Mouse (Mus musculus) thymus, postnatal 36 days (tissue): Measurements from ENCODE around the gene Esr1.
A peak's percentile ranks its signal among the peaks of the same experiment; 100 is the strongest.

Experiments used
- DNase-seq, 2 experiments: peaks; one replicate each; pipeline ENCODE4 v3.0.0; 2022; ENCODE audit warnings: mixed read lengths in 2 of 2

Esr1 gene

DNA sequence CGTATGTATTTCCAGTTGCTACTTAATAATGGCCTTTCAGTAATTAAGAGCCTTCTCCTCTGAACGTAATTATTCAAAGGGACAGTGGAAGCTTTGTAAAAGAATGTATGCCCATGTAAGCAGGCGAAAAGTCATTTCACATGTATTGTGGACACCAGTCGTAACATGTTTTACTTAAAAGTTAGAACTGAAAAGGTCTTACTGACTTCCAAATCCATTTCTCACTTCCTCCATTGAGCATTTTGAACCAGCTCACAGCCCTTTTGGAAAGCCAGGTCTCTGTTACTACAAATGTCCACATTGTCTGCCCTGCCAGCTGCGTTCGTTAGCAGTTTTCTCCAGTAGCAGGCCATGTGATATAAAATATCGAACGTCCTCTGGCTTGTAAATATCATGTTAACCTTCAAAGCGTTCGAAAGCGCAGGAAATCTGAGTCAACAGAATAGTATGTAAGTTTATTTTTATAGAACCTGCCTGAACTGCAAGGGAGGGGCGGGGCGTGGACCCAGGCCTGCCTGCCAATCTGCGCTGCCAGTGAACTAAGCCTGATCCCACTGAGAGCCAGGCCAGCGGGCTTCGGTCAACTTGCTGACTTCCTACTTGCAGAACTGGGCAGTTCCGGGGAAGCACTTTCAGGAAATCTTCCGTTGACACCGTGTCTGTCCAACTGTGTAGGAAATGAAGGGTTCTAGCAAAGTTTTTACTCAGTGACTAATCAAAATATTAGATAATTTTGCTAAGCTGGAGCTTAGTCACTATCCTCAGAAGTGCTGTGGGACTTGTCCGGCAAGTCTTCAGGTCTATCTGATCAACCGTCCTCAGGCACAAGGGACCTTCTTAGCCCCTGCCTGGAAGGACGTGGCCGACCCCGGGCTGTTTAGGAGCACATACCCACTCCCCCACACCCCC lies 9.5 kb downstream of the Esr1 start:
- DNase-seq: peak; percentile 62 to 64

- no peak for DNase-seq
These were observed 10.1 kb downstream of the Esr1 start for GRCm38 (mm10) chr10:4621505-4621815.

DNA sequence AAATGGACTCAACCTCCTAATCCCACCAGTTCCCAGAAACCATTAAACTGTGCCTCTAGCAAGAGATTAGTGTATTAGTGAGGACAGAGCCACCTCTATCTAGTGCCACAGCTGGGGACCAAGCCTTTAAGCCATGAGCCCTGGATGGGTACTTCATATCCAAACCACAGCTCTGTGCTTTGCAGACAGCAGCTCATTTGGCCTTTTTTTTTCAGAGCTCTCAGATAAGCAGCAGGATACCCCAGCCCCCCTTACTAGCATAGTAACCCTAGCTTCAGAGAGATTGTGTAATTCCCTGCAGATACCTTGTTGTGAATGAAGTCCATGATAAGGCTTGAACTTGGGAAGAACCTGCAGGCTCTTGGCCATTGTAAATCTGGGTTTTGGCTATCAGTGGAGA lies 11.9 kb downstream of the Esr1 start:
- no peak for DNase-seq

DNA sequence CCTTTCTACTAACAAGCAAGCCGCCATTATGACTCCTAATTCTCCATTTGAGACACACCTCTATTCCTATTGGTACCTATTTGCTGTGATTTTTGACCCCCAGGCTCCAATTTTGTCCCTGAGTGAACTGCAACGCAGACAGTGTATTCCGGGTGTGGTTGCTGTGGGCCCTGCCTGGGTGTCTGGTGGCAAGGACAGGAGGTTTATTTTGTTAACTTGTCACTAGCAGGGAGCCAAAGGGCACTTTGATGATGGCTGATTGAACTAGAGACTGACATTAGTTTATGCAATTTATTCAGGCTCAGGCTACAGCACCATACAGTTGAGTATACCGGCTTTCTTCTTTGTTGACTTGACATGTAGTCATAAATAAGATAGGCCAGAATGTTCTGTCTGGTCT lies 13.2 kb downstream of the Esr1 start:
- DNase-seq: no peak

GRCm38 (mm10) chr10:4625300-4625699 lies 13.9 kb downstream of the Esr1 start:
- DNase-seq: no peak

GRCm38 (mm10) chr10:4626432-4626831 lies 15.0 kb downstream of the Esr1 start:
- peak; percentile 43 to 47 for DNase-seq

DNA sequence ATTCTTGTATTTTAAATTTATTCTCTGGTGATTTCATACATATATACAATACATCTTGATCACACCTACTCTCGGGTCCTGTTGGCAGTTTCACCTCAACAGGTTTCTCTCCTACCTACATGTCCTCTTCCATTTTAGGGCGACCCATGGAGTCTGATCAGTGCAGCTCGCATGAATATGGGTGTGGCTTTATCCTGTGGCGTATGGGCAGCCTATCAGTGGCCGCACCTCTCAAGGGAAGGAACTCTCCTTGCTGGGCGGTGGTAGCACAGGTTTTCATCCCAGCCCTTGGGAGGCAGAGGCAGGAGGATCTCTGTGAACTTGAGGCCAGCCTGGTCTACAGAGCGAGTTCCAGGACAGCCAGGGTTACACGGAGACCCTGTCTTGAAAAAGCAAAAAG lies 15.6 kb downstream of the Esr1 start:
- DNase-seq: no peak

DNA sequence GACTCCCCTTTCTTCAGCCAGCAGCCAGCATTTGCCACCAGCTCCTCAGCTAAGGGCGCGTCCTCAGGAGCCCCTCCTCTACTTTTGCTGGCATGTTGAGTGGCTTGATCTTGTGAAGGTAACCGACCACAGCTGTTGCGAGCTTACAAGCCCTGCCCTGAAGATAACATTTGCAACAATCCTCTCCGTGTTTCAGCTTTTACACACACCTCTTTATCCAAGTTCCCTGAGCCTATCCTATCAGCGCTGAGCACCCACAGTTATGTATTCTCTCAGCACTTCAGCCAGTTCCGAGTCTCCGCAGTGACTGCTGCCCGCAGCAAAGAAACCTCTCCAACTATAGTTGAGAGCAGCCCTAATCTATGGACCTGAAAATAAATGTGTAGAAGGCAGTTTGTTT lies 16.0 kb downstream of the Esr1 start:
- no peak for DNase-seq

DNA sequence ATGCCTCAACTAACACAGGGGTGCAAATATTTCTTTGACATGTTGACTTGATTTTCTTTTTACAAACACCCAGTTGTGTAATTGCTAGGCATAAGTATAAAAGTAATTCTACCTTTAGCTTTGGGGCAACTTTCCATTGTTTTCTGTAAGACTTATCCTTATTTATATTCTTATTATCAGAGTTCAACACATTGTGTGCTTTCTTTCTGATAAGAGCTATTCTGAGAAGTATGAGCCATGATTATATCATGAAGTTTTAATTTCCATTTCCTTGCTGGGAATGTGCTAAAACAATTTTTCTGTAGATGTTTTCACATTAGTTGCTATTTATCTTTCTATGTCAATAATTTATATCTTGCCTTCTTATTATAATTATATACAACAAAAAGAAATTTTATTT lies 17.9 kb downstream of the Esr1 start:
- DNase-seq: no peak

- DNase-seq: peak; percentile 40 to 41
These were observed 20.9 kb downstream of the Esr1 start for GRCm38 (mm10) chr10:4632211-4632704.

GRCm38 (mm10) chr10:4633287-4634030 lies 22.1 kb downstream of the Esr1 start:
- no peak for DNase-seq

- DNase-seq: no peak
These were observed 24.3 kb downstream of the Esr1 start for GRCm38 (mm10) chr10:4635740-4636139.

DNA sequence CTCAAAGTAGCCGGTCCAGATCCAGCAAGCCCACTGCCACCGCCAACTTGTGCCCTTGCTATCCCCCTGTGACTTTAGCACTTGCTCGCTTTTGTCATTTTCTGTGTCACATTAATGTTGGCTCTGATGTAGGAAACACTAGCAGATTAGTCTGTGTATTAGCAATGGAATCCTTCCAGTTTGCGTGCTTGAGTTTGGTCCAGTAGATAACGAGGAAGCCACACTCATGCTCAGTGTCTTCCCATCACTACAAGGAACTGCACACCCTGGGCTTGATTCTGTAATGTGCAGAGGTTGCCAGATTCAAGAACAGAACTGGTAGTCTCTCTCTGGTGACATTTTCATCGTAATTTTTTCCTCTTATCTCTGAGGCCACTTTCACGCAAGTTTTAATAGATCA lies 34.7 kb downstream of the Esr1 start:
- DNase-seq: no peak

DNA sequence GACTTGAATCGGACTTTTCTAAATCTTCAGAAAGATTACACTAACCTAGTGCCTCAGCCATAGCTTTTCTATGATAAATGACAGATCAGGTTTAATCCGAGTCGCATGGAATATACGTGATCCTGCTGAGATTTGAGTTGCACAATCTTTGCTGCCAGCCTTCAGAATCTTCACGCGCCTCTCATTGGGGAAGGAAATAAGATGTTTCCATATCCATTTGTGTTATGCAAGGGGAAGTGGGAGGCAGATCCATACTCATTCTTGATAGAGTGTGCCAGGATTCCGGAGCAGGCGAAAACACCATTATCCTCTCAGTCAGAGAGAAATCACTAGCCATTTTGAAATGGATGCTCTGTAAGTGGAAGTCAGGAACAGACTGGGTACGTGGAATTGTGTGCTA lies 35.5 kb downstream of the Esr1 start:
- DNase-seq: no peak

GRCm38 (mm10) chr10:4665380-4665779 lies 54.0 kb downstream of the Esr1 start:
- no peak for DNase-seq

GRCm38 (mm10) chr10:4667006-4667405 lies 55.6 kb downstream of the Esr1 start:
- no peak for DNase-seq

GRCm38 (mm10) chr10:4670053-4670452 lies 58.7 kb downstream of the Esr1 start:
- DNase-seq: no peak

DNA sequence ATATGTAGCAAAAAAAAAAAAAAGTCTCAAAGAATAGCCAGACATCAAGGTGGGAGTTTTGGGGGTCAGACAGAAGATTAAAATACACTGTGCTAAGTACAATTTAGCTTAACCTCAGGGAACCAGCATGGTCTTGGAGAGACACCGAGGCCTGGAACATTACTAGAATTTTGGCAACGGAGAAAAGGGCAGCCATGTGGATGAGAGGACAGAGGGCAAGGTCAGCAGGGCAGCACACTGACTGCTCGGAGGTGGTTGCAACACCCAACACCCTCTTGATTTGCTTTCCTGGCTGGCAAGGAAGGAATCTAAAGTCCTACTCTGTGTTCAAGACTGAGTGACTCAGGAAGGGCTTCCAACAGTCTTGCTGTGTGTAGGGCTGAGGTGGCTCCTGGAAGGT lies 60.5 kb downstream of the Esr1 start:
- no peak for DNase-seq

DNA sequence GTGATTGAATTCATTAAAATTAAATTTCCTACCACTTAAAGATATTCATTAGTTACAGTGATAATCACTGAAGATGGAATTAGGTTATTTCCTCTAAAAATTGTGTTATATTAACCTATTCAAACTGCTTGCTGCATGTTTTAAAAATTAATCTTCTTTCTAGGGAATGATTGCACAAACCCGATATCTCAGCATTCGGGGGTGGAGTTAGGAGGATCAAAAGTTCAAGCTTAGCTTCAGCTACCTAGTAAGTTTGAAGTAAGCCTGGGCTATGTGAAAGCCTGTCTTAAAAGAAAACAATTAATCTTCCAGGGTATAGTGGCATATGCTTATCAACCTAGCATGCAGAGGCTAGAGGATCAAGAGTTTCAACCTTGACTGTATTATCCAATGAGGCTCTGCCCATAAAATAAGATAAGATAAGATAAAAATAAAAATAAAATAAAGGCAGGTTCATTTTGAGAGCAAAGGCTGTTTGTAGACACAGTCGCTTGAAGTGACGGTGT lies 62.0 kb downstream of the Esr1 start:
- no peak for DNase-seq

- DNase-seq: peak; percentile 26 to 35
These were observed 63.7 kb downstream of the Esr1 start for GRCm38 (mm10) chr10:4674983-4675592.

DNA sequence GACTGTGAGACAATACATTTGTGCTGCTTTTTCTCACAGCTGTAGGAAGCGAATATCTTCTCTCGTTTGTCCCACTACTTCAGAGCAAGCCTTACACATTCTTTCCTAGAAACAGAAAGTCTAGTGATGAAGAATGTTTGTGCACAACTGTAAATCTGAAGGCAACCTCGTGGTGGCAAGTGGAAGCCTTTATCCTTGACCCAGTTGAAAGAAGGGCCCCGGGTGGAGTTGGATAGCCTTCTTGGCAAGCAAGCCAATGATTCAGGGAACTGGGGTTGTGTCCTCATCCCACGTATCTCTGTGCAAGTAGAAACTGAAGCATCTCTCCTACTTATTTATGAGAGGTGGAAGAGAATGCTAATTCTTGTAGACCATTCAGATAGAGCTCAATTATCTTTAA lies 71.7 kb downstream of the Esr1 start:
- DNase-seq: no peak

DNA sequence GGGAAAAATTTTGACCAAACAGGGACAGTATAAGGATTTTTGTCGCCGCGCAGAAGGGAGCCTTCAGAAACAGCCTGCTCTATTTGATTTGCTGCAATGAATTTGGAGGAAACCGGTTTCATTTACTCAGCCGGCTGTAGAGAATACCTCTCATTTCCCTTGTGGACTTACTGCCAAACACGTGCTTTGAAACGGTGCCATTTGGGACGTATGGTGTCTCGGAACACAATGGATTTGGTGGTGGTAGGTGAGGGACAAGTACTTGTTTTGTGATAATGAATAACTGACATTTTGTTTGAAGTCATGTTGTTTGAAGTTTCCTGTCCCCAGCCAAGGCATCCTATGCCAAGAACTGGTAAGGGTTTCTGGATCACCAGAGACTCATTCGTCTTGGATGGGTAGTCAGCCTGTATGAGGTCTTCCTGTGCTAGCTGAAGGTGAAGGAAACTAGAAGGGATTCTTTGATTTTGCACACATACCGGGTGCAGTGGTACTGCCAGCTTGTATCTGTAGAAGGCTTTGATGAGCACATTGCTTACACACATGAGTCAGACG lies 72.4 kb downstream of the Esr1 start:
- DNase-seq: no peak

- DNase-seq: no peak
These were observed 83.0 kb downstream of the Esr1 start for GRCm38 (mm10) chr10:4694336-4694865.
